Mouse (Mus musculus): Measurements from ENCODE around the gene Sik2. TPM values are rescaled to one million over a fixed set of nuclear protein-coding genes. Genes with fewer than 3 reads are reported as not detected.

Gene Sik2
- total RNA-seq, 4 experiments from 2014 or later: 22.2 to 28.0 (median 23.6) TPM

GRCm38 (mm10) chr9:50986123-50986522 lies 22.8 kb downstream of the Sik2 start:
- DNase-seq (ENCODE audit: low spot score): peak; percentile 31

- no peak for DNase-seq (ENCODE audit: low spot score)
These were observed 27.2 kb downstream of the Sik2 start for GRCm38 (mm10) chr9:50981499-50982190.

GRCm38 (mm10) chr9:50974631-50975030 lies 34.2 kb downstream of the Sik2 start:
- DNase-seq (ENCODE audit: low spot score): no peak

- no peak for DNase-seq (ENCODE audit: low spot score)
These were observed 38.5 kb downstream of the Sik2 start for GRCm38 (mm10) chr9:50970413-50970812.

- no peak for DNase-seq (ENCODE audit: low spot score)
These were observed 39.6 kb downstream of the Sik2 start for GRCm38 (mm10) chr9:50969266-50969665.

- no peak for DNase-seq (ENCODE audit: low spot score)
These were observed 42.6 kb downstream of the Sik2 start for GRCm38 (mm10) chr9:50966277-50966676.

GRCm38 (mm10) chr9:50965392-50965791 lies 43.5 kb downstream of the Sik2 start:
- no peak for DNase-seq (ENCODE audit: low spot score)

GRCm38 (mm10) chr9:50964911-50965310 lies 44.0 kb downstream of the Sik2 start:
- no peak for DNase-seq (ENCODE audit: low spot score)

- no peak for DNase-seq (ENCODE audit: low spot score)
These were observed 50.9 kb downstream of the Sik2 start for GRCm38 (mm10) chr9:50957956-50958489.

- no peak for DNase-seq (ENCODE audit: low spot score)
These were observed 53.7 kb downstream of the Sik2 start for GRCm38 (mm10) chr9:50955176-50955575.

GRCm38 (mm10) chr9:50948097-50948823 lies 60.6 kb downstream of the Sik2 start:
- no peak for DNase-seq (ENCODE audit: low spot score)

- DNase-seq (ENCODE audit: low spot score): peak; percentile 19
These were observed 62.5 kb downstream of the Sik2 start for GRCm38 (mm10) chr9:50946338-50946737.

GRCm38 (mm10) chr9:50944826-50945225 lies 64.0 kb downstream of the Sik2 start:
- no peak for DNase-seq (ENCODE audit: low spot score)

GRCm38 (mm10) chr9:50942711-50943110 lies 66.2 kb downstream of the Sik2 start:
- no peak for DNase-seq (ENCODE audit: low spot score)

GRCm38 (mm10) chr9:50941804-50942401 lies 67.0 kb downstream of the Sik2 start:
- DNase-seq (ENCODE audit: low spot score): no peak

GRCm38 (mm10) chr9:50929986-50930385 lies 78.9 kb downstream of the Sik2 start:
- DNase-seq (ENCODE audit: low spot score): no peak

- no peak for DNase-seq (ENCODE audit: low spot score)
These were observed 83.1 kb downstream of the Sik2 start for GRCm38 (mm10) chr9:50925801-50926200.

- DNase-seq (ENCODE audit: low spot score): no peak
These were observed 84.4 kb downstream of the Sik2 start for GRCm38 (mm10) chr9:50924454-50924853.

GRCm38 (mm10) chr9:50922363-50923153 lies 86.3 kb downstream of the Sik2 start:
- DNase-seq (ENCODE audit: low spot score): no peak

GRCm38 (mm10) chr9:50920933-50921895 lies 87.7 kb downstream of the Sik2 start:
- no peak for DNase-seq (ENCODE audit: low spot score)

Data from heart, adult 8-10 months (tissue).